Mouse (Mus musculus): ENCODE results near the gene Oaz1.
A peak's percentile ranks its signal among the peaks of the same experiment; 100 is the strongest.
"Not testable (repeated sequence)": the region's sequence is repeated elsewhere in the genome, so short reads cannot be mapped to it uniquely, and the experiment has no call there.

Gene Oaz1

DNA sequence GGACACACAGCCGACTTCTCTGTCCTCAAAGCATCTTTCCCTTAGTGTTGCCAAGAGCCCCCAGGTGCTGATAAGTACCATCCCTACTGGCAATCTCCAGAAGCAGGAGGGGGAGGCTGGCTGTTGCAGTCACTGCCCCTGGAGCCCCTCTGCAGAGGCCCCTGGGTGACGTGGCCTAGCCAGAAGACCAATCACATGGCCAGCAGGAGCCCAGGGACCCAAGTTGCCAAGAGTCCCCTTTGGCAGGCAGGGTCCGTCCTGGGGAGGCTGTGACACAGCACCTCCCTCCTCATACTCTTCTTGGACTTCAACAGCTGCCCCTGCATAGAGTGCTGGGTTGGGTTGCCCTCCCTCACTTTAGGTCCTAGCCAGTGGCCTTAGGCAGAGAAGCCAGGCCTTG lies 23.5 kb upstream of the Oaz1 start:
- no peak for DNase-seq

DNA sequence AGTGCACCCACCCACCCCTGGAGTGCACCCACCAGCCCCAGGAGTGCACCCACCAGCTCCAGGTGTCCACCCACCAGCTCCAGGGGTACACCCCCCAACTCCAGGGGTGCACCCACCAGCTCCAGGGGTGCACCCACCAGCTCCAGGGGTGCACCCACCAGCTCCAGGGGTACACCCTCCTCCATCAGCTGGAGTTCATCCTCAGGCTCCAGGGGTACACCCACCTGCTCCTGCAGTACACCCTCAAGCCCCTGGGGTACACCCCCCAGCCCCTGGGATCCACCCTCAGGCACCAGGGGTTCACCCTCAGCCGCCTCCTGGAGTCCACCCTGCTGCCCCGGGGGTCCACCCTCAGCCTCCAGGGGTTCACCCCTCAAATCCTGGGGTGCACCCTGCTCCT lies 22.1 kb upstream of the Oaz1 start:
- no peak for DNase-seq

DNA sequence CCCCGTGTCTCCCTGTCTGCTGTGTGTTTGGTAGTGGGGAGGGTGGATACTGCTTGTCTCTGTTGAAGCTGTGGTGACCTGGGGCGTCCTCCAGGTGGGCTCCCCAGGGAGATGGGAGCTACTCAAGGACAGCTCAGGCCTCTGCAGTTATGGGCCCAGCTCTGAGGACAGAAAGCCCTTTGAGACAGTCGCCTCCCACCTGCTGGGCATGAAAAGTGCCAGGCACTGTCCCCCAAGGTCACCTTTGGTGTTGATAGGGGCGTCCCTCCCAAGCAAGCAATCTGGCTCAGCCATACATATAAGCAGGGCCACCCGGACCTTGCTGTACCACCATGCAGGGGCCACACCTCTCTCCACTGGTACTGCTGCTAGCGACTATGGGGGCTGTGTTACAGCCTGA lies 21.5 kb upstream of the Oaz1 start, which contains the start of gene Amh:
TSS of gene Amh (plus strand) at position 328 of the 400 bp plus-strand sequence.
- no peak for DNase-seq

GRCm38 (mm10) chr10:80805322-80805721 lies 21.1 kb upstream of the Oaz1 start:
- DNase-seq, result no peak

GRCm38 (mm10) chr10:80805925-80806324 lies 20.5 kb upstream of the Oaz1 start:
- DNase-seq, result peak; percentile 85

GRCm38 (mm10) chr10:80806341-80807056 lies 20.0 kb upstream of the Oaz1 start:
- DNase-seq, result no peak

DNA sequence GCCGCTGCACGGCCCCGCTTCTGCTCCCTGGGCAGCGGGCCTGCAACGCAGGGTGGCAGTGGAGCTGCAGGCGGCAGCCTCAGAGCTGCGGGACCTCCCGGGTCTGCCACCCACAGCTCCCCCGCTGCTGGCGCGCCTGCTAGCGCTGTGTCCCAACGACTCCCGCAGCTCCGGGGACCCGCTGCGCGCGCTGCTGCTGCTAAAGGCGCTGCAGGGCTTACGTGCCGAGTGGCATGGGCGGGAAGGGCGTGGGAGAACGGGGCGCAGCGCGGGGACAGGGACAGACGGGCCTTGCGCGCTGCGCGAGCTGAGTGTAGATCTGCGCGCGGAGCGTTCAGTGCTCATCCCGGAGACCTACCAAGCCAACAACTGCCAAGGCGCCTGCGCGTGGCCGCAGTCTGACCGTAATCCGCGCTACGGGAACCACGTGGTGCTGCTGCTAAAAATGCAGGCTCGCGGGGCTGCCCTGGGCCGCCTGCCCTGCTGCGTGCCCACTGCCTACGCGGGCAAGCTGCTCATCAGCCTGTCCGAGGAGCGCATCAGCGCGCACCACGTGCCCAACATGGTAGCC lies 19.3 kb upstream of the Oaz1 start:
- peak; percentile 81 for DNase-seq

DNA sequence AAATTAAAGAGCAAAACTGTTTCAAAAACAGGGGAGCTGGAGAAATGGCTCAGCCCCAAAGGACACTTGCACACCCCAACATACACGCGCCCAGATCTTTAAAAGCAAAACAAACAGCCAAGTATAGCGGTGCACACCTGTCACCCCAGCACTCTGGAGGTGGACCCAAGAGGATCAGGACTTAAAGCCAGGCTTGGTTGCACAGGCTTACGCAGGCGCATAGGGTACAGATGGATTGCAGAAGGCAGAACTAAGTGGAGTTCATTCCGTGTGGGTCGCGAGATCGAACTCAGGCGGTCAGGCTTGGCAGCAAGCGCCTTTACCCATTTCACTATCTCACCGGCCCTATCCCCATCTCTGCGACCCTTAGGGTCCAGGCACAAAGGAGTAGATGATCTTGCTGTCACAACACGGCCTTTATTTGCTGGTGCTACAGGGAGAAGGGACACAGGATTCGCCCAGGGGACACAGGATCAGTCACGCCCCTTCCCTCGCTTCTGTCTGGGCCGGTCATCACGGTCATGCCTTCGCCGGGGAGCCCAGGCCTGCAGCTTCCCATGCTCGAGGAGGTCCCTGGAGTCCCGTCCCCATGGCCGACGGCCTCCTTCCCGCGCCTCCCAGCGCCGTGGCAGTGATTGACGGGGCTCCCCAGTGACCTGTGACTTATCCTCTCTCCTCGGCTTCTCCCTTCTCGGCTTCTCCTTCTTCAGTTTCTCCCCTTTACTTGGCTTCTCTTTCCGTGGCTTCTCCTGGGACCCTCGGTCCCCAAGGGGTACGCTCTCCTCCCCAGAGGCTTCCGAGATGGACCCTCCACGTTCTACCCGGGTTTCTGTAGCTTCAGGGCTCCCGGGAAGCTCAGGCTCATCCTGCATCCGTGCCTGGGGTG lies 18.1 kb upstream of the Oaz1 start:
- no peak for DNase-seq

GRCm38 (mm10) chr10:80808985-80809632 lies 17.3 kb upstream of the Oaz1 start:
- no peak for DNase-seq

DNA sequence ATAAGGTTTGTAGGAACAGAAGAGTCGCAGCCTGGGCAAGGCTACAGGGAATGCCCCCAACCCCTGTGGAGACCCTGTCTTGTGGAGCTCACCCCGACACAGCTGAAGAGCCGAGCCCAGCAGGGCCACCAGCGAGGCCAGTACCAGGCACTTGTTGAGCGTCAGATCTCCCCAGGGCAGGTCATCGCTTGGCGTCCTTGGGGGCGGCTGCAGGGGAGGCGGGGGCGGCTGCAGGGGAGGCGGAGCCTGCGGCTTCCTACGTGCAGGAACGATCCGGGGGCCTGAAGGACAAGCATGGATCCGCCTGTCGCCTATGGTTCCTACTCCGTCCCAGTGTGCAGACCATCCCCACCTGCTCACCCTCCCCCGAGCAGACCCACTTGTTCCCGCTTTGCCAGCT lies 16.4 kb upstream of the Oaz1 start:
- DNase-seq, result no peak

DNA sequence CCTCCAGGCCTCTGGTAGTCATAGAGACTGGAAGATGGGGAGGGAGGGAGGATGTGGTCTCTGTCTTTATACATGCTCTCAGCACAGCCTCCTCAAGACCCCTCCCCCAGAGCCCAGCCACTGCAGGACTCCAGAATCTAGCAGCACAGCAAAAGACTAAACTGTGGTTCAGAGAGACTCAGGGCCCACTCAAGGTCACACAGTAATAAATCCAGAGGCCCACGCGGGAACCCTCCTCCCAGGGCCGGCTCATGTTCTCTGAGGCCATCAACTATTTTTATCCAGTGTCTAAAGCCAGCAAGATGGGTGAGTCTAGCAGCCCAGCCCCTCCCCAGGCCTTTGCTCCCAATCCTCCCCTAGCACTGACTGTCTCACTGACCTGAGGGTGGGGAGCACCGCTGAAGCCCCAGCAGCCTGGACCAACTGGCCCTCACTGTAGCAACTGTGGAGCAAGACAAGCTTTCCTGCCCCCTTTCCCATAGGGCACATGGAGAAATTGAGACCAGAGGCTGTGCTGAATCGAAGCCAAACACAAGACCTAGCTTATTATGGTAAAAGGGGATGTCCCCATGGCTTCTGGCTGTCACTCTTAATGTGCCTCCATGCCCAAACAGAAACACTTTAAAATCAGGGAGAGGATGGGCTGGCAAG lies 13.9 kb upstream of the Oaz1 start:
- DNase-seq, result no peak

DNA sequence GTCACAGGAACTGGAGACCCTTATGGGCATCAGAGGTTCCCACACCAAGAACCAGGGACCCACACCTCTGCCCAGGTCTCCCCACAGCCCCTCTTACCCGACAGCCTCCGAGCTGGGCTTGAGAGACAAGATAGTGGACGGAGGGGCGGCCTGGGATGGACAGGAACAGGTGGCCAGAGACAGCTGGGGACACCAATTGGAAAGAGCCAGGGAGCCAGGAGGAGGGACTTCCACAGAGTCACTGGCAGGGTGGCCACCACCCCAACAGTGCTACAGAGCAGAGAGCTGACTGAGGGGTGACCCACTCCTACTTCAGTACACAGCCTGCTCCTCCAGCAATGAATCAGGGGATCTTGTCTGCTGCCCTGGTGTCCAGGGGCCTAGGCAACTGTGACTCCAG lies 13.1 kb upstream of the Oaz1 start, which contains the start of gene Jsrp1:
TSS of gene Jsrp1 (minus strand) at position 133 of the 400 bp plus-strand sequence.
- DNase-seq, result no peak

DNA sequence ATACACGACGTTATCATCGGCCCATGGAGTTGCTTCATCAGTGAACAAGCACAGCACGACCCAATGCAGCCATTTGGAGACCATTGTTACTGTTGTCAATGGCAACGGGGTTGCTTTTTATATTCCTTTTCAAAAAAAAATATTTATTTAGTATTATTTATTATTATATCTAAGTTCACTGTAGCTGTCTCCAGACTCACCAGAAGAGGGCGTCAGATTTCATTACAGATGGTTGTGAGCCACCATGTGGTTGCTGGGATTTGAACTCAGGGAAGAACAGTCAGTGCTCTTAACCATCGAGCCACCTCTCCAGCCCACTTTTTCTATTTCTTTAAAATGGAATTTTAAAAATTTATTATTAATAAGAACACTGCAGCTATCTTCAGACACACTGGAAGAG lies 11.7 kb upstream of the Oaz1 start:
- DNase-seq, result no peak

DNA sequence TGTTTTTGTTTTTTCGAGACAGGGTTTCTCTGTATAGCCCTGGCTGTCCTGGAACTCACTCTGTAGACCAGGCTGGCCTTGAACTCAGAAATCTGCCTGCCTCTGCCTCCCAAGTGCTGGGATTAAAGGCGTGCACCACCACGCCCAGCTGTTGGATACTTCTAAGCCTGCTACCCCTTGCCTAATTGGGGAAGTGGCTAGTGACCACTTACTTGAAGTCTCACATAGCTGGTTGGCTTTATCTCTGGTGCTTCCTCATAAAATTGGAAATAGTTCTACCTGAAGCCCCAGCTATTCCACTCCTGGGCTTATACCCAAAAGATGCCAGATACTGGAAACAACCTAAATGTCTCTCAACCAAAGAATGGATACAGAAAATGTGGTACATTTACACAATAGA lies 10.2 kb upstream of the Oaz1 start:
- not testable (repeated sequence) for DNase-seq

- DNase-seq, result no peak
Measured at GRCm38 (mm10) chr10:80817164-80817563, 9.3 kb upstream of the Oaz1 start.

DNA sequence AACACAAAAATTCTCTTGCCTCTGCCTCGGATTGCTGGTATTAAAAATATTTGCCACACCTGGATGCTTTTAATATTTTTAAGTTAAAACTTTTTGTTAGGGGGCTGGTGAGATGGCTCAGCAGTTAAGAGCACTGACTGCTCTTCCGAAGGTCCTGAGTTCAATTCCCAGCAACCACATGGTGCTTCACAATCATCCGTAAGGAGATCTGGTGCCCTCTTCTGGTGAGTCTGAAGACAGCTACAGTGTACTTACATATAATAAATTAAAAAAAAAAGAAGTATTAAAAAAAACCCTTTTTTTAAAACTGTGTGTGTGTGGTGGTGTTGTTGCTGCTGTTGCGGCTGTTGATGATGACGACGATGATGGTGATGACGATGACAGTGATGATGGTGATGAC lies 8.5 kb upstream of the Oaz1 start:
- not testable (repeated sequence) for DNase-seq

DNA sequence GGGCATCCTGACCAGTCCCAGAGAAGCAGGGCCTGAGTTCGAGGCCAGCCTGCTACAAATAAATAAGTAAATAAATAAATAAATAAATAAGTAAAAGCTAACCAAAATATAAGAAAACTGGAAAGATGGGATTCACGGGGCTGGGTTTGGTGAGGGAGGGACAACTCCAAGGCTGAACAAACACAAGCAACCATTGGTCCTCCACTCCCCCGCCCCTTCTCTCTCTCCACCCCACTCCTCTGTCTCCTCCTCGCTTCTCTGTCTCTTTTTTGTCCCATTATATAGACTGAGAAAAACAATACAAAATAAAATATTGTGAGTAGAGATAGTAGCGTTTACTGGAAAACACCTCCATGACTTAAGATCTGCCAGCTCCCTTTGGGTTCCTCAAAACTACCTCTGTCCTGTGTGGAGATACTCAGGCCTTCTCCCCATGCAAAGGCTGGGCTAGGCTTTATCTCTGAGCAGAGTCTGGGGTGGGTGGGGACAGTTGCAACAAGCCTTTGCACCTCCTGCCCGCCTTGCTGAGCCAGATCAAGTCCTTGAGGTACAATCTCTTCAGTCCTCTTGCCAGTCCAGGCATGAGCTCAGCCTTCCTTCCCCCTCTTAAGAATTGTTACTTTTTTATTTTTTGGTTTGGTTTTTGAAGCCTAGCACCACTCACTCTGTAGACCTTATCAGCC lies 7.7 kb upstream of the Oaz1 start:
- DNase-seq, result no peak

- DNase-seq, result no peak
Measured at GRCm38 (mm10) chr10:80819406-80819805, 7.0 kb upstream of the Oaz1 start.

GRCm38 (mm10) chr10:80821991-80822390 lies 4.5 kb upstream of the Oaz1 start:
- DNase-seq, result peak; percentile 35

DNA sequence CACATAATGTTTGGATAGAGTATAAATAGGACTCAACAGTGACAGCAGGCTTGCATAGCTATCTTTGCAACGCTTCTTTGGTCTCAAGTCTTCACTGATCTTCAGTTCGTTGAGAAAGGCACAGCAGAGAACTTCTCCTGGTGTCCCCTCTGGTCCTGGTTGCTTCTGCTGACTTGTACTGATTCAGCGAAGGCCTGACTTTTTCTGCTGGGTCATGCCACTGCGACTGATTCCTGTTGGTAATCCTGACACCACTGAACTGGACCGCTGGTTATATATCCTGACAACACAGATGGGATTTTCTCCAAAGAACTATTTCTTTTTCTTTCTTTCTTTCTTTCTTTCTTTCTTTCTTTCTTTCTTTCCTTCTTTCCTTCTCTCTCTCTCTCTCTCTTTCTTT lies 3.9 kb upstream of the Oaz1 start:
- DNase-seq, result no peak

- no peak for DNase-seq
Measured at GRCm38 (mm10) chr10:80823316-80823715, 3.1 kb upstream of the Oaz1 start.

Measured in cerebellum, adult 8-10 months (tissue).